Mouse (Mus musculus): ENCODE data around the gene Coro7. TPM values are rescaled to one million over a fixed set of nuclear protein-coding genes. Genes with fewer than 3 reads are reported as not detected.

Coro7 gene
- polyA plus RNA-seq, 1 experiment from 2014 or later = 10.3 TPM

GRCm38 (mm10) chr16:4595527-4595963, 84.0 kb downstream of the Coro7 start:
- 39% methylated on average over 4 of the region's 5 CpGs for WGBS (ENCODE audit: insufficient replicate concordance)
- no peak overlapping the region for H3K27ac ChIP-seq (ENCODE audit: low read depth)
- ATAC-seq = no peak
- H3K9me3 ChIP-seq (ENCODE audit: low read length) = no peaks in the 10 kb centered on the region
- no peak for TF ChIP-seq EP300 (IDR thresholded peaks at IDR 0.05; ENCODE audit: low read depth)
- TF ChIP-seq CTCF (IDR thresholded peaks at IDR 0.05; ENCODE audit: low read depth) = no peak
- peak overlapping the region; percentile 54; the same call in 1 of the 2 replicates for H3K4me3 ChIP-seq (ENCODE audit: low read depth, low read length)
- H3K9ac ChIP-seq (replicated peaks) = no peak overlapping the region
- no peaks in the 10 kb centered on the region for H3K36me3 ChIP-seq (replicated peaks; ENCODE audit: insufficient read depth, low read length)
- H3K4me2 ChIP-seq (ENCODE audit: low read depth, low read length) = peak overlapping the region; percentile 86
- H3K4me1 ChIP-seq (ENCODE audit: insufficient read depth) = peaks cover 10% of the 10 kb centered on the region; the same call in 1 of the 2 replicates
- H3K27me3 ChIP-seq (ENCODE audit: insufficient read depth, low read length) = peaks cover 26% of the 10 kb centered on the region
- DNase-seq = no peak

DNA sequence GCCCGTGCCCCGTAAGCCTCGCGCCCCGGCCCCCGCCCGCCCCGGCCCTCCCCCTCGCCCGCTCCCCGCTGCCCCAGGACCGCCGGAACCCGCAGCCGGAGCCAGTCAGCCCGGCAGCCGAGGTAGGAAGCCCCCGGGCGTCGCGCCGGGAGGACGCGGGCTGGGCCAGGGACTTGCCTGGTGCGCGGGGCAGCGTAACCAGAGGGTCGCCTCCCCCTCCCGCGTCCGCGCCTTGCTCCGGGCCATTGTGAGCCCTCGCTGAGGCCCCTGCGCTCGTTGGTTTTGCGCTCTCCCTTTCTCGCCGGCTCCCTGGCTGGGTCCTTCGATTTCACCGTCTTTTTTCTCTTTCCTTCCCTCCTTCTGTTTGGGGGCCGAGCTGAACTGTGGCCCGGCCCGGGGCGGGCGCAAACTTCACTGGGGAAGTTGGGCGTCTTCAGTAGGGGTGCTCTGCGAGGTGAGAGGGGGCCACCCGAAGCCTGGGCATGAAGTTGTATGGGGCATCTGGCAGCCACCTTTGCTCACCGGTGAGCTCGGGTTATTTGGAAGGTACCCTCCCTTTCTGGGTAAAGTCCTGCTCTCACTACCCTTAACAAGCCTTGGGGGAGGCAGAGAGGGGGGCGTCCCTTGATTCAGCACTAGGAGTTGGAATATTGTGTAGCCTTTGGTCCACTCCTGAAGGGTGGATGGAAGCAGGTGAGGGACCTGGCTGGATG, 84.6 kb downstream of the Coro7 start:
- DNase-seq = peak; percentile 39
- WGBS (ENCODE audit: insufficient replicate concordance) = 2% methylated on average over 43 of the region's 52 CpGs
- Histone ChIP-seq H3K9me3 (ENCODE audit: low read length) (no peaks in the 10 kb centered on the region), H3K27ac (ENCODE audit: low read depth) (peak overlapping the region; percentile 37; the same call in 1 of the 2 replicates), H3K4me1 (ENCODE audit: insufficient read depth) (peaks cover 10% of the 10 kb centered on the region; the same call in 1 of the 2 replicates), H3K36me3 (replicated peaks; ENCODE audit: insufficient read depth, low read length) (no peaks in the 10 kb centered on the region), H3K4me2 (ENCODE audit: low read depth, low read length) (peak overlapping the region; percentile 86), H3K9ac (replicated peaks) (peak overlapping the region; percentile 54), H3K27me3 (ENCODE audit: insufficient read depth, low read length) (peaks cover 26% of the 10 kb centered on the region), H3K4me3 (ENCODE audit: low read depth, low read length) (peak overlapping the region; percentile 54)
- no peak; the same call in 1 of the 2 replicates for ATAC-seq
- TF ChIP-seq CTCF (IDR thresholded peaks at IDR 0.05; ENCODE audit: low read depth) = no peak
- no peak for TF ChIP-seq EP300 (IDR thresholded peaks at IDR 0.05; ENCODE audit: low read depth)

GRCm38 (mm10) chr16:4593971-4594813, 85.4 kb downstream of the Coro7 start, which contains the start of gene Glis2:
Glis2 (plus strand) TSS chr16:4594713.
- peaks cover 26% of the 10 kb centered on the region for H3K27me3 ChIP-seq (ENCODE audit: insufficient read depth, low read length)
- no peaks in the 10 kb centered on the region for H3K36me3 ChIP-seq (replicated peaks; ENCODE audit: insufficient read depth, low read length)
- TF ChIP-seq CTCF (IDR thresholded peaks at IDR 0.05; ENCODE audit: low read depth) (no peak), EP300 (IDR thresholded peaks at IDR 0.05; ENCODE audit: low read depth) (no peak)
- no peaks in the 10 kb centered on the region for H3K9me3 ChIP-seq (ENCODE audit: low read length)
- ATAC-seq (peak; percentile 63), DNase-seq (peak; percentile 62)
- peak within 1 kb of the TSS; percentile 54 for H3K4me3 ChIP-seq (ENCODE audit: low read depth, low read length)
- H3K9ac ChIP-seq (replicated peaks) = peak within 1 kb of the TSS; percentile 54
- peak within 1 kb of the TSS; percentile 44 for H3K27ac ChIP-seq (ENCODE audit: low read depth)
- under 1% methylated on average over 16 of the region's 74 CpGs for WGBS (ENCODE audit: insufficient replicate concordance)
- H3K4me1 ChIP-seq (ENCODE audit: insufficient read depth) = peaks cover 10% of the 10 kb centered on the region; the same call in 1 of the 2 replicates
- H3K4me2 ChIP-seq (ENCODE audit: low read depth, low read length) = peak within 1 kb of the TSS; percentile 86

- peak; percentile 47 for ATAC-seq
- peak overlapping the region; percentile 54 for H3K4me3 ChIP-seq (ENCODE audit: low read depth, low read length)
- peak; percentile 58 for DNase-seq
- peaks cover 26% of the 10 kb centered on the region for H3K27me3 ChIP-seq (ENCODE audit: insufficient read depth, low read length)
- H3K4me1 ChIP-seq (ENCODE audit: insufficient read depth) = peaks cover 10% of the 10 kb centered on the region; the same call in 1 of the 2 replicates
- 24% methylated on average over 32 of the region's 32 CpGs for WGBS (ENCODE audit: insufficient replicate concordance)
- peak overlapping the region; percentile 86 for H3K4me2 ChIP-seq (ENCODE audit: low read depth, low read length)
- H3K36me3 ChIP-seq (replicated peaks; ENCODE audit: insufficient read depth, low read length) = no peaks in the 10 kb centered on the region
- H3K9ac ChIP-seq (replicated peaks) = peak overlapping the region; percentile 54
- peak overlapping the region; percentile 44 for H3K27ac ChIP-seq (ENCODE audit: low read depth)
- H3K9me3 ChIP-seq (ENCODE audit: low read length) = no peaks in the 10 kb centered on the region
- no peak for TF ChIP-seq EP300 (IDR thresholded peaks at IDR 0.05; ENCODE audit: low read depth)
- peak; percentile 61 for TF ChIP-seq CTCF (IDR thresholded peaks at IDR 0.05; ENCODE audit: low read depth)
These were observed 86.4 kb downstream of the Coro7 start for GRCm38 (mm10) chr16:4592909-4593875.

- WGBS (ENCODE audit: insufficient replicate concordance) = 83% methylated on average over 9 of the region's 9 CpGs
- no peaks in the 10 kb centered on the region for H3K9me3 ChIP-seq (ENCODE audit: low read length)
These were observed 89.3 kb downstream of the Coro7 start for GRCm38 (mm10) chr16:4590236-4590635.

More at GRCm38 (mm10) chr16:4590236-4590635, 89.3 kb downstream of the Coro7 start:
- peaks cover 20% of the 10 kb centered on the region for H3K27me3 ChIP-seq (ENCODE audit: insufficient read depth, low read length)
- no peak overlapping the region for H3K9ac ChIP-seq (replicated peaks)
- TF ChIP-seq EP300 (IDR thresholded peaks at IDR 0.05; ENCODE audit: low read depth) (no peak), CTCF (IDR thresholded peaks at IDR 0.05; ENCODE audit: low read depth) (no peak)
- no peak overlapping the region for H3K4me3 ChIP-seq (ENCODE audit: low read depth, low read length)
- H3K36me3 ChIP-seq (replicated peaks; ENCODE audit: insufficient read depth, low read length) = no peaks in the 10 kb centered on the region
- ATAC-seq (no peak), DNase-seq (no peak)
- H3K4me1 ChIP-seq (ENCODE audit: insufficient read depth) = peaks cover 27% of the 10 kb centered on the region
- H3K4me2 ChIP-seq (ENCODE audit: low read depth, low read length) = no peak overlapping the region
- H3K27ac ChIP-seq (ENCODE audit: low read depth) = no peak overlapping the region
